Comparison of ENCODE assay signal across 9 mouse cellular contexts in the genomic region with DNA sequence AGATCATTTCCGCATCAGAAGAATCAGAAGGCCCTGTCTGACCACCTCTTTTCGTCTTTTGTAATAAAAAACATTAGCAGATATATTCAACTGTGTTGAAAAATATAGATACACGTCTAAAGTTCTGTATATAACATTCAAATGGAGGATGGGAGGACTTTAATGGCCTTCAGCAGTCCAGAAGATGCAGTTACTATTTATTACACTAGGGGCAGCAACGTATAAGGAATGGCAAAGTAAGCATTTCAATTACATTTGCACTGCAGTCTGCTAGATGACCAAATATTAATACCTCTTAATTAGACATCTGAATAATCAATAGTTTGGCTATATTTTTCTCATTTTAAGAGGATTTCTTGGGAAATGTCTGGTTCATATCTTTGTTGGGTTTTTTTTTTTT. TPM values are rescaled to one million over a fixed set of nuclear protein-coding genes. Genes with fewer than 3 reads are reported as not detected.
A peak's percentile ranks its signal among the peaks of the same experiment; 100 is the strongest.
DNase-seq lines count a peak whose midpoint lies in the region; ATAC-seq and TF ChIP-seq lines count a peak whose summit lies in the region.
"Had no signal": no experiment of that assay in that cellular context is flagged by ENCODE, and none has a peak within 500 bp of the region (broad histone marks: within the 10 kb centered on the region; RNA-seq: fewer than 3 reads in every experiment).

No protein-coding gene starts in this region.

- no peaks in the 10 kb centered on the region for H3K27me3 ChIP-seq in G1E (ENCODE audit: insufficient read depth, low read length)
- H3K27me3 ChIP-seq: limb, embryonic 15.5 days; stomach, embryonic 15.5 days had no signal

- H3K4me3 ChIP-seq in G1E (ENCODE audit: low read depth, low read length) = no peak overlapping the region
- H3K4me3 ChIP-seq: limb, embryonic 15.5 days; stomach, embryonic 15.5 days had no signal

- peak; percentile 28 for DNase-seq in layer of hippocampus, adult 11-12 months (ENCODE audit: low spot score)
- DNase-seq in layer of hippocampus, adult 8-10 months (ENCODE audit: low spot score in 2 of 2) = no peak
- DNase-seq in G1E (ENCODE audit: low spot score) (peak; percentile 1), adipocyte (ENCODE audit: low spot score) (peak; percentile 71)
- peak; percentile 72 for DNase-seq in naive thymus-derived CD4-positive, alpha-beta T cell, adult 2 months (ENCODE audit: low read depth)
- DNase-seq in gastrocnemius, postnatal 10 days = no peak

- TF ChIP-seq CTCF in G1E (IDR thresholded peaks at IDR 0.05; ENCODE audit: low read depth, low read length) = 0 out of 2 replicates have a peak, but pooled peaks have one; percentile 14

- peaks cover 24% of the 10 kb centered on the region for H3K4me1 ChIP-seq in G1E (ENCODE audit: insufficient read depth, low read depth, low read length)
- H3K4me1 ChIP-seq: limb, embryonic 15.5 days; stomach, embryonic 15.5 days had no signal

- ATAC-seq in G1E (ENCODE audit: extremely low read depth, insufficient number of reproducible peaks, low FRiP score, poor library complexity, severe bottlenecking) = peak; percentile 63
- peak; percentile 62 to 66; a peak in 2 of 4 replicates for ATAC-seq in hematopoietic stem cell, adult 5-6 weeks (replicated peaks in 1 of 2; ENCODE audit: insufficient read depth in 1 of 2, low FRiP score in 2 of 2, low TSS enrichment in 1 of 2, low read depth in 1 of 2, poor library complexity in 2 of 2, severe bottlenecking in 2 of 2)

- H3K36me3 ChIP-seq in G1E (replicated peaks) = peaks cover 2% of the 10 kb centered on the region
- H3K36me3 ChIP-seq: stomach, embryonic 15.5 days had no signal

- H3K9me3 ChIP-seq in G1E (replicated peaks) = no peaks in the 10 kb centered on the region
- H3K9me3 ChIP-seq: limb, embryonic 15.5 days; stomach, embryonic 15.5 days had no signal

RNA-seq across cellular contexts. Expression of gene Alas2, which starts 36.5 kb away (rescaled TPM):
- 1 to 10 TPM; 1.9 to 4.4 (median 3.7) TPM for total RNA-seq in layer of hippocampus, adult 8-10 months (2022)
- 9.0 and 131 TPM in 2 replicates for total RNA-seq in G1E (2014; fragmentation: Nextera tagmentation)
- total RNA-seq in G1E (2017) = 0.87 and 1.1 TPM in 2 replicates
- polyA plus RNA-seq in G1E (2012) = 0.30 and 0.57 TPM in 2 replicates
- total RNA-seq in hematopoietic stem cell, adult 5-6 weeks (2017) = not detected in 2 replicates
- 10 to 100 TPM; 12.7 to 23.6 TPM for total RNA-seq in gastrocnemius, postnatal 10 days (2021)

RNA-seq across cellular contexts. Expression of gene Tmem29, which starts 51.7 kb away (rescaled TPM):
- total RNA-seq in layer of hippocampus, adult 8-10 months (2022) = 10 to 100 TPM; 32.3 to 41.7 (median 37.5) TPM
- total RNA-seq in G1E (2014; fragmentation: Nextera tagmentation) (7.8 and 10.7 TPM in 2 replicates), G1E (2017) (16.4 and 19.2 TPM in 2 replicates)
- 0.48 and 0.69 TPM in 2 replicates for polyA plus RNA-seq in G1E (2012)
- 22.1 and 38.1 TPM in 2 replicates for total RNA-seq in hematopoietic stem cell, adult 5-6 weeks (2017)
- 1 to 10 TPM; 6.0 to 6.1 TPM for total RNA-seq in gastrocnemius, postnatal 10 days (2021)

Comparison
In these comparisons a context has a peak if more than half of its experiments do, and no peak if none do; other contexts are left out.
1. DNase-seq: peak in layer of hippocampus, adult 11-12 months (single experiment), G1E (single experiment), adipocyte (single experiment) and naive thymus-derived CD4-positive, alpha-beta T cell, adult 2 months (single experiment); none in layer of hippocampus, adult 8-10 months (0 of 2) and gastrocnemius, postnatal 10 days (single experiment).